Mouse (Mus musculus) myocyte (in vitro differentiated cells): Measurements from ENCODE around the gene Alkbh6. TPM values are rescaled to one million over a fixed set of nuclear protein-coding genes. Genes with fewer than 3 reads are reported as not detected.

Experiments used
- H3K27me3 ChIP-seq: one replicate; pipeline ENCODE4 v1.6.1; 2011; ENCODE audit not compliant: control insufficient read depth, insufficient read depth, insufficient read length
- H3K36me3 ChIP-seq: one replicate; pipeline ENCODE4 v1.6.1; 2011; ENCODE audit not compliant: control insufficient read depth, insufficient read depth
- H3K4me2 ChIP-seq: one replicate; pipeline ENCODE4 v1.6.1; 2011; ENCODE audit warnings: low read depth, control low read depth
- H3K4me3 ChIP-seq: one replicate; pipeline ENCODE4 v1.5.1; 2011; ENCODE audit warnings: mild to moderate bottlenecking, control low read depth, moderate library complexity
- H3K79me2 ChIP-seq: one replicate; pipeline ENCODE4 v1.6.1; 2011; ENCODE audit not compliant: control insufficient read depth, insufficient read depth
- H3ac ChIP-seq: one replicate; pipeline ENCODE4 v1.6.1; 2011; ENCODE audit not compliant: control insufficient read depth, insufficient read length
- CEBPB ChIP-seq: IDR thresholded peaks from 2 replicates; pipeline ENCODE4 v1.6.1; 2011; ENCODE audit warnings: mild to moderate bottlenecking, moderate library complexity; ENCODE audit not compliant: poor library complexity, insufficient read depth, severe bottlenecking
- E2F4 ChIP-seq: IDR thresholded peaks from one replicate; pipeline ENCODE4 v1.6.1; 2011; ENCODE audit warnings: mild to moderate bottlenecking, control low read depth, moderate library complexity; ENCODE audit not compliant: insufficient read depth
- MAX ChIP-seq: IDR thresholded peaks from one replicate; pipeline ENCODE4 v1.6.1; 2011; ENCODE audit warnings: low read depth, mild to moderate bottlenecking, control low read depth
- MYOD1 ChIP-seq, 3 experiments: IDR thresholded peaks; one replicate each; pipeline ENCODE4 v1.6.1; 2011; ENCODE audit warnings: control low read depth in 2 of 3, low read depth in 2 of 3, mild to moderate bottlenecking in 2 of 3, moderate library complexity in 1 of 3; ENCODE audit not compliant: insufficient read length in 2 of 3, control insufficient read depth in 1 of 3
- MYOG ChIP-seq, 3 experiments: IDR thresholded peaks; one replicate each; pipeline ENCODE4 v1.6.1; 2011; ENCODE audit warnings: control low read depth in 2 of 3, low read depth in 2 of 3, mild to moderate bottlenecking in 2 of 3; ENCODE audit not compliant: insufficient read length in 2 of 3, control insufficient read depth in 1 of 3, insufficient read depth in 1 of 3
- POLR2A ChIP-seq: IDR thresholded peaks from one replicate; pipeline ENCODE4 v1.6.1; 2011; ENCODE audit warnings: low read depth, mild to moderate bottlenecking, control low read depth, moderate library complexity; ENCODE audit not compliant: insufficient read length
- POLR2AphosphoS2 ChIP-seq: IDR thresholded peaks from one replicate; pipeline ENCODE4 v1.6.1; 2011; ENCODE audit warnings: low read depth, control low read depth; ENCODE audit not compliant: insufficient read length
- REST ChIP-seq: IDR thresholded peaks from one replicate; pipeline ENCODE4 v1.6.1; 2011; ENCODE audit warnings: mild to moderate bottlenecking, control low read depth, moderate library complexity; ENCODE audit not compliant: insufficient read depth, insufficient read length
- SRF ChIP-seq: IDR thresholded peaks from one replicate; pipeline ENCODE4 v1.6.1; 2011; ENCODE audit warnings: low read depth; ENCODE audit not compliant: control insufficient read depth, insufficient read length
- TCF12 ChIP-seq: IDR thresholded peaks from one replicate; pipeline ENCODE4 v1.6.1; 2011; ENCODE audit warnings: mild to moderate bottlenecking, control low read depth; ENCODE audit not compliant: poor library complexity, insufficient read depth, severe bottlenecking
- TCF3 ChIP-seq: IDR thresholded peaks from one replicate; pipeline ENCODE4 v1.6.1; 2011; ENCODE audit warnings: low read depth, control low read depth; ENCODE audit not compliant: insufficient read length
- USF1 ChIP-seq: IDR thresholded peaks from one replicate; pipeline ENCODE4 v1.6.1; 2011; ENCODE audit warnings: low read depth, mild to moderate bottlenecking, control low read depth, moderate library complexity
- polyA plus RNA-seq: library from polyadenylated mRNA; unstranded; fragments of >200 nt; fragmentation: generic; extraction: Trizol; gene quantifications from one replicate; pipeline ENCODE4 v1.2.1, GENCODE M21; 2012; ENCODE audit warnings: missing spikeins

The Alkbh6 gene
- polyA plus RNA-seq, 1 experiment, result 33.9 TPM

- H3ac ChIP-seq, result peak within 1 kb of the TSS; percentile 2
- peak within 1 kb of the TSS; percentile 91 for H3K4me2 ChIP-seq
- no peak for TF ChIP-seq USF1
- peak; percentile 51 for TF ChIP-seq POLR2A
- peak in 1 of 3 experiments; percentile 1 for TF ChIP-seq MYOG (IDR thresholded peaks at IDR 0.05; ENCODE audit: control insufficient read depth in 1 of 3, insufficient read depth in 1 of 3, insufficient read length in 2 of 3, low read depth in 2 of 3)
- TF ChIP-seq POLR2AphosphoS2, result peak; percentile 29
- TF ChIP-seq MYOD1 (IDR thresholded peaks at IDR 0.05; ENCODE audit: control insufficient read depth in 1 of 3, insufficient read length in 2 of 3, low read depth in 2 of 3), result no peak
- peak; percentile 91 for TF ChIP-seq E2F4
- TF ChIP-seq REST, result no peak
- TF ChIP-seq TCF3, result no peak
- H3K27me3 ChIP-seq, result no peaks in the 10 kb centered on the region
- no peaks in the 10 kb centered on the region for H3K36me3 ChIP-seq
- no peaks in the 10 kb centered on the region for H3K79me2 ChIP-seq
- H3K4me3 ChIP-seq, result peak within 1 kb of the TSS; percentile 36
Measured at GRCm38 (mm10) chr7:30279951-30280669, 28.4 kb upstream of the Alkbh6 start, which contains the start of the genes Thap8 and Wdr62. TSS of gene Thap8 (plus strand) at chr7:30280094. TSS of gene Wdr62 (minus strand) at chr7:30280419.

- TF ChIP-seq USF1, result peak; percentile 99
- TF ChIP-seq POLR2A, result peak; percentile 57
- TF ChIP-seq POLR2AphosphoS2, result peak; percentile 17
- TF ChIP-seq MAX, result no peak
- TF ChIP-seq TCF12, result no peak
- peak in 1 of 3 experiments; percentile 75 for TF ChIP-seq MYOG (IDR thresholded peaks at IDR 0.05; ENCODE audit: control insufficient read depth in 1 of 3, insufficient read depth in 1 of 3, insufficient read length in 2 of 3, low read depth in 2 of 3)
- no peak for TF ChIP-seq CEBPB
- TF ChIP-seq E2F4, result no peak
- TF ChIP-seq SRF, result no peak
- TF ChIP-seq MYOD1 (IDR thresholded peaks at IDR 0.05; ENCODE audit: control insufficient read depth in 1 of 3, insufficient read length in 2 of 3, low read depth in 2 of 3), result peak in 1 of 3 experiments; percentile 48
- no peak for TF ChIP-seq REST
- TF ChIP-seq TCF3, result no peak
Measured at GRCm38 (mm10) chr7:30280670-30281138, 27.8 kb upstream of the Alkbh6 start.

GRCm38 (mm10) chr7:30281522-30281921 lies 27.0 kb upstream of the Alkbh6 start:
- Histone ChIP-seq H3K4me2 (peak overlapping the region; percentile 91), H3K79me2 (no peaks in the 10 kb centered on the region), H3K27me3 (no peaks in the 10 kb centered on the region), H3K36me3 (no peaks in the 10 kb centered on the region), H3K4me3 (peak overlapping the region; percentile 36), H3ac (no peak overlapping the region)
- TF ChIP-seq E2F4, result no peak
- no peak for TF ChIP-seq POLR2A
- TF ChIP-seq REST, result no peak
- no peak for TF ChIP-seq CEBPB
- no peak for TF ChIP-seq POLR2AphosphoS2
- TF ChIP-seq TCF12, result no peak
- no peak for TF ChIP-seq SRF
- TF ChIP-seq MYOD1 (IDR thresholded peaks at IDR 0.05; ENCODE audit: control insufficient read depth in 1 of 3, insufficient read length in 2 of 3, low read depth in 2 of 3), result no peak
- no peak for TF ChIP-seq MYOG (IDR thresholded peaks at IDR 0.05; ENCODE audit: control insufficient read depth in 1 of 3, insufficient read depth in 1 of 3, insufficient read length in 2 of 3, low read depth in 2 of 3)
- no peak for TF ChIP-seq USF1
- TF ChIP-seq MAX, result no peak

More at GRCm38 (mm10) chr7:30280670-30281138, 27.8 kb upstream of the Alkbh6 start:
- no peaks in the 10 kb centered on the region for H3K79me2 ChIP-seq
- peak overlapping the region; percentile 2 for H3ac ChIP-seq
- H3K4me3 ChIP-seq, result peak overlapping the region; percentile 36
- H3K27me3 ChIP-seq, result no peaks in the 10 kb centered on the region
- peak overlapping the region; percentile 91 for H3K4me2 ChIP-seq
- no peaks in the 10 kb centered on the region for H3K36me3 ChIP-seq

- Histone ChIP-seq H3K27me3 (no peaks in the 10 kb centered on the region), H3ac (no peak overlapping the region), H3K4me2 (no peak overlapping the region), H3K79me2 (no peaks in the 10 kb centered on the region), H3K36me3 (no peaks in the 10 kb centered on the region), H3K4me3 (no peak overlapping the region)
- TF ChIP-seq MAX, result no peak
- peak; percentile 51 for TF ChIP-seq USF1
- no peak for TF ChIP-seq REST
- TF ChIP-seq TCF12, result no peak
Measured at GRCm38 (mm10) chr7:30282740-30283139, 25.8 kb upstream of the Alkbh6 start.
